Mouse (Mus musculus): Measurements from ENCODE around the gene Dusp3. TPM values are rescaled to one million over a fixed set of nuclear protein-coding genes. Genes with fewer than 3 reads are reported as not detected.

Gene Dusp3
- total and polyA plus RNA-seq, 2 experiments from 2014 or later: 31.0 to 32.8 TPM

DNA sequence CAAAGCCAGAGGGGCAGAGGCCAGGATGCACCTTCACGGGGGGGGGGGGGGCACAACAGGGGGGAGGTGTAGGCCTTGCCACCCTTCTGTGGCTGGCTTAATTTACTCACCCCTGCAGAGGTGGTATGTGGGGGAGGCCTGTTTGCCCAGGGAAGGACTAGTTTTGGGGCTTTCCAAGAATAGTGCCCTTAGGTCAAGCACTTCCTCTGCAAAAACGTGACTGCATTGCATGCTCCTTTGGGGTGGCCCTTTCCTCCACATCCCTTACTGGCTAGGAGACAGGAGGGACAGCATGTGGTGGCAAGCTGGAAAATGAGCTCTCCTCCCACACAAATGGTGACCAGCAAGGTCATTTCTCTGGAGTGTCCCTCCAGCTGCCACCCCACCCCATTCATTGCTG lies 21.3 kb downstream of the Dusp3 start:
- DNase-seq: no peak
- TF ChIP-seq CTCF (IDR thresholded peaks at IDR 0.05; ENCODE audit: low read depth): no peak
- H3K9me3 ChIP-seq (ENCODE audit: low read length): no peaks in the 10 kb centered on the region
- peaks cover 6% of the 10 kb centered on the region; the same call in 1 of the 2 replicates for H3K4me1 ChIP-seq (ENCODE audit: insufficient read depth)
- no peak overlapping the region for H3K9ac ChIP-seq
- peaks cover 48% of the 10 kb centered on the region for H3K27me3 ChIP-seq (ENCODE audit: insufficient read depth, low read length)
- ATAC-seq: no peak
- H3K36me3 ChIP-seq (ENCODE audit: insufficient read depth): no peaks in the 10 kb centered on the region
- 10% methylated on average over 2 of the region's 2 CpGs for WGBS
- no peak overlapping the region for H3K27ac ChIP-seq (ENCODE audit: low read depth, low read length)
- H3K4me2 ChIP-seq (ENCODE audit: low read depth): no peak overlapping the region
- H3K4me3 ChIP-seq (ENCODE audit: low read depth, low read length): no peak overlapping the region

DNA sequence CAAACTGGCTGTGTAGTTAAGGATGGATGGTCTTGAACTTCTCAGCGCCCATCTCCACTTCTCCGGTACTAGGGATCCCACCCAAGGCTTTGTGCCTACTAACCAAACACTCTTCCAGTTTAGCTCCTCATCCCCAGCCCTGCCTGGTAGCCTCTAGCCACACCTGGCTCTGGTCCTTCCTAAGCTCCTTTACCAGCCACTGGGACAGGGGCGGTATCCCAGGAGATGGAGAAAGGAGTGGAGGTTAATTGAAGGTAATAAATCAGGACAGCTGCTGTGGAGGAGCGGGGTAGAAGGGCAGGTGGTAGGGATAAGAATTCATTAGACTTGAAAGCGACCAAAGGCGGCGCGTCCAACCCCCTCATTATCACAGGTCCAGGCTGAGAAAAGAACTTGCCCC lies 22.2 kb downstream of the Dusp3 start:
- peaks cover 48% of the 10 kb centered on the region for H3K27me3 ChIP-seq (ENCODE audit: insufficient read depth, low read length)
- H3K4me2 ChIP-seq (ENCODE audit: low read depth): peak overlapping the region; percentile 94; the same call in 1 of the 2 replicates
- H3K4me3 ChIP-seq (ENCODE audit: low read depth, low read length): no peak overlapping the region
- DNase-seq: no peak
- ATAC-seq: no peak
- H3K36me3 ChIP-seq (ENCODE audit: insufficient read depth): no peaks in the 10 kb centered on the region
- no peak overlapping the region for H3K27ac ChIP-seq (ENCODE audit: low read depth, low read length)
- H3K9ac ChIP-seq: no peak overlapping the region
- H3K4me1 ChIP-seq (ENCODE audit: insufficient read depth): peaks cover 6% of the 10 kb centered on the region; the same call in 1 of the 2 replicates
- no peaks in the 10 kb centered on the region for H3K9me3 ChIP-seq (ENCODE audit: low read length)
- WGBS: 9% methylated on average over 8 of the region's 8 CpGs
- TF ChIP-seq CTCF (IDR thresholded peaks at IDR 0.05; ENCODE audit: low read depth): no peak

DNA sequence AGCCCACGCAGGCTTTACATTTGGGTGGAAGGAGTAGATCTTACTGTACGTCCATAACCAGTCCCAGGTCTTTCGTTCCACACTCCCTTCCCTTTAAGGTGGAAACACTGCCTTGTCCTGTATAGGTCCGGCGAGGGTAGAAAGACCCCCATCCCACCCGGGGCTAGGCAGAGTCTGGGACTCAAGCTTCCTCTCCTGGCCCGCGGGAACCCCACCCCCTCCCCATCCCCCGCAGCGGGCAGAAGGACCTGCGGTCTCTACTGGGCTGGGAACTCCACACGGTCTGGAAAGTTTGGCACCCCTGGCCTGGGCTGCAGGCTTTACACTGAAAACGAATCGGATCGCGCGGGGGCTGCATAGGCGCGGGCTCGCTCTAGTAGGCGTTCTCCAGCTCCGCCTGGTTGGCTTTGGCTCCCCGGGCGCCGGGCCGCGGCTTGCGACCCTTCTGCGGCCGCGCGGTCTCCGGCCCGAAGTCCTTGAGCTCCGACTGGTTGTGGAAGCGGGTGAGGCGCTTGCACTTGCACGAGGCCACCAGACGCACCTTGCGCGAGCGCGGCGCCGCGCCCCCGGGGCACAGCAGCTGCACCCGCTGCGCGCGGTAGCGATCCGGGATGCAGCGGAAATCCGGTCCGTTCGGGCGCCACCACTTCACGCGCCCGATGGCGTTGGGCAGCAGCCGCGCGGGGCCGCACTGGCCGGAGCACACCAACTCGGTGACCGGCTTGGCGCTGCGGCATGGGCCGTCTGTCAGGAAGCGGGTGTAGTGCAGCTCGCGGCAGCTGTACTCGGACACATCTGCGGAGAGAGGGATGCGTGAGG lies 23.1 kb downstream of the Dusp3 start:
- H3K4me2 ChIP-seq (ENCODE audit: low read depth): peak overlapping the region; percentile 94
- TF ChIP-seq CTCF (IDR thresholded peaks at IDR 0.05; ENCODE audit: low read depth): peak; percentile 9
- H3K36me3 ChIP-seq (ENCODE audit: insufficient read depth): no peaks in the 10 kb centered on the region
- H3K4me3 ChIP-seq (ENCODE audit: low read depth, low read length): peak overlapping the region; percentile 52
- no peaks in the 10 kb centered on the region for H3K9me3 ChIP-seq (ENCODE audit: low read length)
- WGBS: under 1% methylated on average over 78 of the region's 78 CpGs
- H3K27ac ChIP-seq (ENCODE audit: low read depth, low read length): no peak overlapping the region
- peak; percentile 69 for ATAC-seq
- H3K27me3 ChIP-seq (ENCODE audit: insufficient read depth, low read length): peaks cover 48% of the 10 kb centered on the region
- peaks cover 6% of the 10 kb centered on the region; the same call in 1 of the 2 replicates for H3K4me1 ChIP-seq (ENCODE audit: insufficient read depth)
- peak; percentile 62 for DNase-seq
- H3K9ac ChIP-seq: peak overlapping the region; percentile 60

DNA sequence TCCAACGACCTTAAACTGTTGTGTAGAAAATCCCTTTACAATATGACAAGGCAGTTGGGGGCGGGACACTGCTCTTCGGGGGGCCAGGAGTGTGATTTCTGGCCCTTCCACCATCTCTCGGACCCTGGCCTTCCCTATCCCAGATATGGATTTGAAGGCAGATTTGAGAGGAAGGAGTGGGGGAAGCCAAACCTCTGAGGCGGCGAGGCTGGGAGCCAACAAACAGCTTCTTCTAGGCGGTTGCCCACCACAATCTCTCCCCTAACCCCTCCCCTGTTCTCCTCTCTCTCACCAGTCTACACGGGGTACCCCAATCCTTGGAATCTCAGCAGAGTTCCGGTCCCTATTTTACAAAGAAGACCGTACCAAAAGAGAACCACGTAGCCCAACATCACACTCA lies 23.8 kb downstream of the Dusp3 start:
- H3K27me3 ChIP-seq (ENCODE audit: insufficient read depth, low read length): peaks cover 44% of the 10 kb centered on the region
- H3K9me3 ChIP-seq (ENCODE audit: low read length): no peaks in the 10 kb centered on the region
- no peaks in the 10 kb centered on the region for H3K36me3 ChIP-seq (ENCODE audit: insufficient read depth)
- no peak overlapping the region for H3K27ac ChIP-seq (ENCODE audit: low read depth, low read length)
- peak; percentile 7 for DNase-seq
- 3% methylated on average over 11 of the region's 11 CpGs for WGBS
- no peak for ATAC-seq
- H3K9ac ChIP-seq: peak overlapping the region; percentile 60
- H3K4me1 ChIP-seq (ENCODE audit: insufficient read depth): peaks cover 6% of the 10 kb centered on the region; the same call in 1 of the 2 replicates
- peak overlapping the region; percentile 94 for H3K4me2 ChIP-seq (ENCODE audit: low read depth)
- H3K4me3 ChIP-seq (ENCODE audit: low read depth, low read length): peak overlapping the region; percentile 52
- no peak for TF ChIP-seq CTCF (IDR thresholded peaks at IDR 0.05; ENCODE audit: low read depth)

DNA sequence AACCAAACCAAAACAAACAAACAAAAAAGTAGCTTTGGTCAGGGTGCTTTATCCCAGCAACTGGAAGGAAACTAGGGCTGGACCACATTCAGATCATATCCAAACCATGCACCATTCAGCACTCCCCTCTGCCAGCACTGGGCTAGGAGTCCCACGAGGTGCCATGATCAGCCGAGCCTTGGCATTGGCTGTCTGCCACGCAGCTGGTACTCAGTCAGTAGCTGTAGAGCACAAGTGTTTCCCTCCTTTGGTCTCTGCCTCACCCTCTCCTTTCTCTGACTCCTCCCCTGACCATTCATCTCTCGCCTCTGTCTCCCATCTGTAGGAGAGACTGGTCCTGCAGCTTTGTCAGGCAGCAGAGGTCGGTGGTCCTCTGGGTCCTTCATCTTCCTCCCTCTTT lies 29.3 kb downstream of the Dusp3 start:
- no peak overlapping the region for H3K4me3 ChIP-seq (ENCODE audit: low read depth, low read length)
- DNase-seq (no peak), ATAC-seq (peak; percentile 60; the same call in 1 of the 2 replicates)
- no peak overlapping the region for H3K27ac ChIP-seq (ENCODE audit: low read depth, low read length)
- H3K4me1 ChIP-seq (ENCODE audit: insufficient read depth): no peaks in the 10 kb centered on the region
- peaks cover 11% of the 10 kb centered on the region for H3K27me3 ChIP-seq (ENCODE audit: insufficient read depth, low read length)
- 37% methylated on average over 5 of the region's 5 CpGs for WGBS
- no peak overlapping the region for H3K9ac ChIP-seq
- H3K36me3 ChIP-seq (ENCODE audit: insufficient read depth): no peaks in the 10 kb centered on the region
- no peaks in the 10 kb centered on the region for H3K9me3 ChIP-seq (ENCODE audit: low read length)
- H3K4me2 ChIP-seq (ENCODE audit: low read depth): no peak overlapping the region
- TF ChIP-seq CTCF (IDR thresholded peaks at IDR 0.05; ENCODE audit: low read depth): no peak

DNA sequence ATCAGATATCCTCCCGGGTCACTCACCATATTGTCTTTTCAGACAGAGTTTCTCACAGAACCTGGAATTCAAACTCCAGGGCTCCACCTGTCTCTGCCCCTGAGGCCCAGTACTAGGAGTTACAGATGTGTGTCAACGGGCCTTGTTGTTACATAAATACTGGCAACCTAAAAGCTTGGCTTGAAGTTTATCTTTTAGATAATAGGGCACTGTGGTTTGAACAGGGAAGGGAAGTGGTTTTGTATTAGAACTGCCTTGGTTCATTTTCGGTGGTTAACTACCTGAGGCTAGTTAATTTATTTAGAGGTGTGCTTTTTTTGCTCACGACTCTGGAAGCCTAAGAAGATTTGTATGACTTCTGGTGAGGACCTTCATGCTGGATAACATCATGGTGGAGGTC lies 33.4 kb downstream of the Dusp3 start:
- no peak for DNase-seq
- no peak overlapping the region for H3K4me2 ChIP-seq (ENCODE audit: low read depth)
- H3K36me3 ChIP-seq (ENCODE audit: insufficient read depth): no peaks in the 10 kb centered on the region
- H3K9me3 ChIP-seq (ENCODE audit: low read length): no peaks in the 10 kb centered on the region
- H3K4me3 ChIP-seq (ENCODE audit: low read depth, low read length): no peak overlapping the region
- no peak for ATAC-seq
- no peak overlapping the region for H3K27ac ChIP-seq (ENCODE audit: low read depth, low read length)
- whole genome bisulfite sequencing: 77% methylated on average over 4 of the region's 4 CpGs
- no peak for TF ChIP-seq CTCF (IDR thresholded peaks at IDR 0.05; ENCODE audit: low read depth)
- no peaks in the 10 kb centered on the region; the same call in 1 of the 2 replicates for H3K27me3 ChIP-seq (ENCODE audit: insufficient read depth, low read length)
- no peaks in the 10 kb centered on the region for H3K4me1 ChIP-seq (ENCODE audit: insufficient read depth)
- no peak overlapping the region for H3K9ac ChIP-seq
